8 mouse cellular contexts compared by ENCODE assay signal in genomic region chr7:58584241-58584820, GRCm38 (mm10).
DNase-seq lines count a peak whose midpoint lies in the region; ATAC-seq lines count a peak whose summit lies in the region.

No protein-coding gene starts in this region.

- no peaks in the 10 kb centered on the region for H3K4me1 ChIP-seq in forebrain, embryonic 13.5 days
- no peaks in the 10 kb centered on the region for H3K4me1 ChIP-seq in midbrain, embryonic 15.5 days

- H3K36me3 ChIP-seq in forebrain, embryonic 13.5 days (ENCODE audit: poor library complexity, severe bottlenecking) = no peaks in the 10 kb centered on the region
- no peaks in the 10 kb centered on the region for H3K36me3 ChIP-seq in midbrain, embryonic 15.5 days (replicated peaks)

- no peak overlapping the region for H3K27ac ChIP-seq in forebrain, embryonic 13.5 days
- H3K27ac ChIP-seq in midbrain, embryonic 15.5 days = no peak overlapping the region

- H3K4me2 ChIP-seq in forebrain, embryonic 13.5 days = no peak overlapping the region
- no peak overlapping the region for H3K4me2 ChIP-seq in midbrain, embryonic 15.5 days

- no peaks in the 10 kb centered on the region for H3K9me3 ChIP-seq in forebrain, embryonic 13.5 days (replicated peaks)
- no peaks in the 10 kb centered on the region for H3K9me3 ChIP-seq in midbrain, embryonic 15.5 days

- intact Hi-C loops in heart, postnatal 25 days (cut with DNase I) = loop anchor here (10.0 kb wide), 3 partner anchors 160 to 490 kb away; no protein-coding TSS in a partner anchor
- intact Hi-C loops in left cerebral cortex, postnatal 14 days (cut with DNase I) = loop anchor here (10.0 kb wide), 4 partner anchors 160 to 490 kb away; no protein-coding TSS in a partner anchor

- no peak overlapping the region for H3K9ac ChIP-seq in forebrain, embryonic 13.5 days
- H3K9ac ChIP-seq in midbrain, embryonic 15.5 days = no peak overlapping the region

- ATAC-seq in forebrain, embryonic 13.5 days = peak; percentile 79
- peak; percentile 75 for ATAC-seq in midbrain, embryonic 15.5 days (replicated peaks)

- H3K27me3 ChIP-seq in forebrain, embryonic 13.5 days = no peaks in the 10 kb centered on the region
- H3K27me3 ChIP-seq in midbrain, embryonic 15.5 days (replicated peaks) = no peaks in the 10 kb centered on the region

- H3K4me3 ChIP-seq in forebrain, embryonic 13.5 days = no peak overlapping the region
- H3K4me3 ChIP-seq in midbrain, embryonic 15.5 days = no peak overlapping the region

- WGBS in forebrain, embryonic 13.5 days = 31% methylated on average over 4 of the region's 4 CpGs
- WGBS in midbrain, embryonic 15.5 days = 27% methylated on average over 4 of the region's 4 CpGs

- DNase-seq in heart, adult 18-20 months = peak; percentile 28 to 70
- no peak for DNase-seq in heart, postnatal 25 days (ENCODE audit: low spot score)
- DNase-seq in c-Kit-positive CD71-negative TER-119-negative erythroid progenitor cells, embryonic 14.5 days (ENCODE audit: low read depth) = peak; percentile 47
- DNase-seq in induced T-regulatory cell, adult 2 months (ENCODE audit: low read depth) = peak; percentile 82
- DNase-seq in left cerebral cortex, postnatal 14 days (ENCODE audit: low spot score in 2 of 2) = peak; percentile 43 to 55
- DNase-seq in spleen, postnatal 10 days (ENCODE audit: low spot score in 2 of 2) = peak; percentile 5 to 50
